Mouse (Mus musculus) hindbrain, embryonic 11.5 days (tissue): Measurements from ENCODE around the gene Ubtd1. TPM values are rescaled to one million over a fixed set of nuclear protein-coding genes. Genes with fewer than 3 reads are reported as not detected.
A peak's percentile ranks its signal among the peaks of the same experiment; 100 is the strongest.

ENCODE experiments used
- ATAC-seq: fragments of 200-750 bp; cut with Nextera tagmentation; 2 replicates; pipeline ENCODE4 v1.8.0; 2017; ENCODE audit warnings: mild to moderate bottlenecking, moderate TSS enrichment, moderate library complexity; ENCODE audit not compliant: low FRiP score
- DNase-seq: peaks from one replicate; pipeline ENCODE4 v3.0.0-alpha.2; 2015; ENCODE audit warnings: low spot score
- H3K27ac ChIP-seq: fragments of 300-500 bp; sonication (generic); 2 replicates; pipeline ENCODE4 v1.5.1; 2014; ENCODE audit warnings: mild to moderate bottlenecking, low read depth, low read length
- H3K27me3 ChIP-seq: fragments of 300-500 bp; sonication (generic); 2 replicates; pipeline ENCODE4 v1.6.1; 2014; ENCODE audit warnings: mild to moderate bottlenecking, low read length, moderate library complexity, mixed read lengths; ENCODE audit not compliant: control insufficient read depth, insufficient read depth
- H3K36me3 ChIP-seq: fragments of 300-500 bp; sonication (generic); 2 replicates; pipeline ENCODE4 v1.6.1; 2014; ENCODE audit warnings: mild to moderate bottlenecking, low read length, moderate library complexity, mixed read lengths; ENCODE audit not compliant: control insufficient read depth, insufficient read depth
- H3K4me1 ChIP-seq: fragments of 300-500 bp; sonication (generic); replicated peaks from 2 replicates; pipeline ENCODE4 v1.6.1; 2014; ENCODE audit warnings: low read length, mixed read lengths; ENCODE audit not compliant: control insufficient read depth, insufficient read depth
- H3K4me2 ChIP-seq: fragments of 300-500 bp; sonication (generic); replicated peaks from 2 replicates; pipeline ENCODE4 v1.6.1; 2014; ENCODE audit warnings: mild to moderate bottlenecking, low read depth, low read length
- H3K4me3 ChIP-seq: fragments of 300-500 bp; sonication (generic); 2 replicates; pipeline ENCODE4 v1.5.1; 2014; ENCODE audit warnings: low read depth, low read length
- H3K9ac ChIP-seq: fragments of 300-500 bp; sonication (generic); 2 replicates; pipeline ENCODE4 v1.6.1; 2014; ENCODE audit warnings: low read depth, low read length
- H3K9me3 ChIP-seq: fragments of 300-500 bp; sonication (generic); 2 replicates; pipeline ENCODE4 v1.6.1; 2016; ENCODE audit warnings: low read length; ENCODE audit not compliant: control insufficient read depth
- WGBS: fragments of 180-500 bp; shearing (Covaris S2); extraction: QIAGEN DNeasy Blood & Tissue Kit; methylation state at CpG from one replicate; pipeline ENCODE4 v1.1.7; 2014; 5-methylcytosine and 5-hydroxymethylcytosine counted together
- polyA plus RNA-seq: library from polyadenylated mRNA; unstranded; fragments of >200 nt; fragmentation: Nextera tagmentation; extraction: Ambion mirVana; gene quantifications from 2 replicates; pipeline ENCODE4 v1.2.1, GENCODE M21; 2014

The Ubtd1 gene
- polyA plus RNA-seq, 1 experiment from 2014 or later: 7.7 TPM

DNA sequence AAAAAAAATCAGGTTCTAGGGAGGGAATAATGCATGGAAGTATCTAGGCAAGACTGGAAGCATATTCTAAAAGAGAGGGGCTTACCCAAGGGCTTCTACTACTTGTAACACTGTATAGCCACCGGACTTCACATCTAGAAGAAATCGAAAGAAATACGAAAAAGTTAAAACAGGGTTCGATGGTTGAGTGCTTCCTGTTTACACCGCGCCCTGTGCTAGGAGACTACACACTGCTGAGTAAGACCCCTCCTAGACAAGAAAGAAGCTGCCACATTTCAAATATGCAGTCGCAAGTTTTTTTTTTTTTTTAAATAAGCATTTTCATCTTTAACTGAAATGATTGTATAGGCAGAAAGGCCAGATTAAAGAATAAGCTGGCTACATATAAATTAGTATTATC is 11.9 kb upstream of the Ubtd1 start:
- DNase-seq (no peak), ATAC-seq (no peak)
- WGBS: 96% methylated on average over 7 of the region's 7 CpGs
- no peak overlapping the region for H3K27ac ChIP-seq
- peaks cover 8% of the 10 kb centered on the region for H3K36me3 ChIP-seq
- no peaks in the 10 kb centered on the region for H3K4me1 ChIP-seq
- H3K4me3 ChIP-seq: no peak overlapping the region
- no peak overlapping the region for H3K9ac ChIP-seq
- no peaks in the 10 kb centered on the region for H3K9me3 ChIP-seq
- no peak overlapping the region for H3K4me2 ChIP-seq
- no peaks in the 10 kb centered on the region for H3K27me3 ChIP-seq

DNA sequence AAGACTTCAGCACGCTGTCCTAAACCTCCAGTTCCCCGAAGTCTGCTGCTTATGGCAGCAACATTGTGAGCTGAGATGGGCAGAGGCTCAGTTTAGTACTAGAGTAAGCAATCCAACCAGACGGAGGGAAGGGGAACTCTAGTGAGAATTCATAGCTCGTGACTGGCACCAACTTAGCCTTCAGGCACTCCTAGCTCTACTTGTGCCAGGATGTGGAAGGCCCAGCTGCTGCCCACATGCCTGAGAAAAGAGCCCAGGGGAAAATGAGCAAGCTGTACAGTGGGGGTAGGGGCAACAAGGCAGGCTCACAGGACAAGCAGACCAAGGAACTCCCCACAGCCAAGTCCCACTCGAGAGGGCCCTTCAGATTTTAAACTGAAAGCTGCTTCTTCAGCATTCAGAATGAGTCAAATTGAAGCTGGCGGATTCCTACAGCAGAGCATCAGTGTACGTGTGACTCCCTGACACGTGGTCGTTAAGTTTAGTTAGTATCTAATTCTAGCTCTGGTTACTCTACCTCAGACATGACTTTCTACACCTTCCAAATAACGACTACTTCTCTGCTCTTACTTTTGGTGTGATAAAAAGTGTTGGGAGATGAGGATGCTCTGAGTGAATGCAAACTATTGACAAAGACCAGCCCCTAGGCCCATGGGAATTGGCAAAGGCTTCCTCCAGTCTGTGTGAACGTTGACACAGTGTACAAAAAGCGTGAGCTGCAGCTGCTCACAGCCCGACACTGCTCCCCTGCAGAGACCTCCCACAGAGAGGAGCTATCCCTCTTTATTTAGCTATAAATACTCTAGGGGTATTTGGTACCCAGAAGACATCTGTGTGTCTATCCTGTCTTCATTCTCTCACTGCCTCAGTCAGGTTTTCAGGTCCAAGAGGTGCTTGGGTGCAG is 7.4 kb upstream of the Ubtd1 start:
- H3K27ac ChIP-seq: no peak overlapping the region
- no peak for DNase-seq

GRCm38 (mm10) chr19:41980422-41980818 is 1.1 kb upstream of the Ubtd1 start:
- Histone ChIP-seq H3K36me3 (no peaks in the 10 kb centered on the region), H3K9ac (peak overlapping the region; percentile 62), H3K27ac (peak overlapping the region; percentile 54; the same call in 1 of the 2 replicates), H3K4me3 (peak overlapping the region; percentile 83), H3K4me1 (no peaks in the 10 kb centered on the region; the same call in 1 of the 2 replicates), H3K4me2 (peak overlapping the region; percentile 100), H3K9me3 (no peaks in the 10 kb centered on the region), H3K27me3 (no peaks in the 10 kb centered on the region; the same call in 1 of the 2 replicates)
- DNase-seq (no peak), ATAC-seq (peak; percentile 8; the same call in 1 of the 2 replicates)
- under 1% methylated on average over 16 of the region's 16 CpGs for WGBS

More for the DNA sequence above, 7.4 kb upstream of the Ubtd1 start:
- Histone ChIP-seq H3K4me1 (no peaks in the 10 kb centered on the region), H3K9me3 (no peaks in the 10 kb centered on the region), H3K4me3 (no peak overlapping the region), H3K27me3 (no peaks in the 10 kb centered on the region), H3K9ac (no peak overlapping the region), H3K4me2 (no peak overlapping the region), H3K36me3 (no peaks in the 10 kb centered on the region)
- WGBS: 65% methylated on average over 13 of the region's 13 CpGs
- ATAC-seq: no peak

- Histone ChIP-seq H3K4me1 (no peaks in the 10 kb centered on the region; the same call in 1 of the 2 replicates), H3K36me3 (no peaks in the 10 kb centered on the region), H3K27me3 (no peaks in the 10 kb centered on the region; the same call in 1 of the 2 replicates), H3K9me3 (no peaks in the 10 kb centered on the region), H3K4me3 (peak within 1 kb of the TSS; percentile 83), H3K9ac (peak within 1 kb of the TSS; percentile 74), H3K4me2 (peak within 1 kb of the TSS; percentile 100), H3K27ac (peak within 1 kb of the TSS; percentile 54)
- ATAC-seq (peak; percentile 98), DNase-seq (peak; percentile 100)
- WGBS: under 1% methylated on average over 60 of the region's 68 CpGs
Observed at GRCm38 (mm10) chr19:41980819-41981594, 556 bp upstream of the Ubtd1 start, which contains the start of gene Mms19. Gene Mms19 (minus strand): TSS chr19:41981157.

DNA sequence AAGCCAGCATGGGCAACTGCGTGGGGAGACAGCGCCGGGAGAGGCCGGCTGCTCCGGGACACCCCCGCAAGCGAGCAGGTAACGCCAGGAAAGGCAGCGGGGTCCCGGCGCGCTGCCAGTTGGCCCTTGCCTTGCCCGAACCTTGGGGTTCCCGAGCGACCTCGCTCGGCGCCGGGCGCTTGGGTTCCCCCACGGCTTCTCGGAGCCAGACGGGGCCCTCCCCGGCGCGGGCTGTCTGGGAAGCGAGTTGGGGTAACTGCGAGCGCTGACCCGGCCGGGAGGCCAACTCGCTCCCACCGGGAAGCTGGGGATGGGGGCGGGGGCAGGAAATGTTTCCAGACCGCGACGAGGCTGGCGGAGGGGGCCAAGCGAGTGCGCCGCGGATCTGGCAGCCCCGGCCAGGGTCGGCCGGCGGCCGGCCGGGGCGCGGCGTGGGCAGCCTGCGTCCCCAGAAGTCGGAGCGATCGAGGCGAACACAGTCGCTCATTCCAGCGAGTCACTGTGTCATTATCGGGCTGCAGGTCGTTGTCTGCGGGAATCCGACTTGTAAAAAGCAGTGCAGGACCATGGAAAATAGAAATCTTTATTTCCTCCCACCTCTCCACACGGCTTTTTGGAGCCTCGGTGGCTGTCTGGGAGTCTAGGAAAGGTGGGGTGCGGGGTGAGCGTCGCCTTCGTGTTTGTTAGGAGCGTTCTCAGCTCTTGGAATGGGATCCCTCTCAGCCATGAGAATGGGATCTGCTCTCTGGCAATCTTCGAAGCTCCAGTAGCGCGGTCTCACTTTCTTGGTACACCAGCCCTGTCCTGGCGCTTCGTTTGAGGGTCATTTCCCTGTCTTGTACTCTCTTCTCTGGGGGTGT is 598 bp downstream of the Ubtd1 start:
- peak; percentile 58 for DNase-seq
- H3K36me3 ChIP-seq: no peaks in the 10 kb centered on the region
- H3K27ac ChIP-seq: peak overlapping the region; percentile 54
- H3K4me2 ChIP-seq: peak overlapping the region; percentile 100
- WGBS: under 1% methylated on average over 73 of the region's 74 CpGs
- ATAC-seq: no peak
- peak overlapping the region; percentile 83 for H3K4me3 ChIP-seq
- no peaks in the 10 kb centered on the region; the same call in 1 of the 2 replicates for H3K4me1 ChIP-seq
- peak overlapping the region; percentile 74 for H3K9ac ChIP-seq
- no peaks in the 10 kb centered on the region for H3K9me3 ChIP-seq
- no peaks in the 10 kb centered on the region; the same call in 1 of the 2 replicates for H3K27me3 ChIP-seq

GRCm38 (mm10) chr19:41982791-41983150 is 1.2 kb downstream of the Ubtd1 start:
- H3K4me3 ChIP-seq: peak overlapping the region; percentile 83
- ATAC-seq: no peak
- H3K9me3 ChIP-seq: no peaks in the 10 kb centered on the region
- 8% methylated on average over 4 of the region's 4 CpGs for WGBS
- H3K36me3 ChIP-seq: no peaks in the 10 kb centered on the region
- no peaks in the 10 kb centered on the region; the same call in 1 of the 2 replicates for H3K4me1 ChIP-seq
- no peaks in the 10 kb centered on the region; the same call in 1 of the 2 replicates for H3K27me3 ChIP-seq
- H3K27ac ChIP-seq: no peak overlapping the region
- H3K9ac ChIP-seq: peak overlapping the region; percentile 74; the same call in 1 of the 2 replicates
- no peak for DNase-seq
- H3K4me2 ChIP-seq: peak overlapping the region; percentile 100

- 91% methylated on average over 5 of the region's 5 CpGs for WGBS
- H3K27ac ChIP-seq: no peak overlapping the region
- no peak overlapping the region for H3K4me3 ChIP-seq
- no peaks in the 10 kb centered on the region; the same call in 1 of the 2 replicates for H3K4me1 ChIP-seq
- no peaks in the 10 kb centered on the region for H3K36me3 ChIP-seq
- H3K9me3 ChIP-seq: no peaks in the 10 kb centered on the region
- DNase-seq (no peak), ATAC-seq (no peak)
- H3K4me2 ChIP-seq: no peak overlapping the region
- no peak overlapping the region for H3K9ac ChIP-seq
- H3K27me3 ChIP-seq: no peaks in the 10 kb centered on the region; the same call in 1 of the 2 replicates
Observed at GRCm38 (mm10) chr19:41985994-41986393, 4.4 kb downstream of the Ubtd1 start.

- Histone ChIP-seq H3K4me1 (no peaks in the 10 kb centered on the region; the same call in 1 of the 2 replicates), H3K9me3 (no peaks in the 10 kb centered on the region), H3K27ac (no peak overlapping the region), H3K4me2 (no peak overlapping the region), H3K4me3 (no peak overlapping the region), H3K9ac (no peak overlapping the region), H3K36me3 (no peaks in the 10 kb centered on the region), H3K27me3 (no peaks in the 10 kb centered on the region; the same call in 1 of the 2 replicates)
- no peak for DNase-seq
- no peak for ATAC-seq
- 93% methylated on average over 4 of the region's 4 CpGs for WGBS
Observed at GRCm38 (mm10) chr19:41987206-41987605, 5.6 kb downstream of the Ubtd1 start.
